Mouse (Mus musculus) hindbrain, embryonic 10.5 days (tissue): ENCODE measurements around the gene Pcnt. TPM values are rescaled to one million over a fixed set of nuclear protein-coding genes. Genes with fewer than 3 reads are reported as not detected.
A peak's percentile ranks its signal among the peaks of the same experiment; 100 is the strongest.

Experiments
- DNase-seq: peaks from one replicate; pipeline ENCODE4 v3.0.0-alpha.2; 2017; ENCODE audit warnings: low spot score
- H3K27ac ChIP-seq: fragments of 300-500 bp; sonication (generic); 2 replicates; pipeline ENCODE4 v1.5.1; 2016; ENCODE audit warnings: mild to moderate bottlenecking, moderate library complexity
- H3K27me3 ChIP-seq: fragments of 300-500 bp; sonication (generic); 2 replicates; pipeline ENCODE4 v1.6.1; 2016; ENCODE audit warnings: mild to moderate bottlenecking; ENCODE audit not compliant: poor library complexity, insufficient read depth, severe bottlenecking
- H3K36me3 ChIP-seq: fragments of 300-500 bp; sonication (generic); 2 replicates; pipeline ENCODE4 v1.6.1; 2016; ENCODE audit warnings: mild to moderate bottlenecking, moderate library complexity
- H3K4me1 ChIP-seq: fragments of 300-500 bp; sonication (generic); replicated peaks from 2 replicates; pipeline ENCODE4 v1.6.1; 2016; ENCODE audit warnings: mild to moderate bottlenecking
- H3K4me3 ChIP-seq: fragments of 300-500 bp; sonication (generic); 2 replicates; pipeline ENCODE4 v1.5.1; 2016; ENCODE audit warnings: mild to moderate bottlenecking, moderate library complexity
- H3K9me3 ChIP-seq: fragments of 300-500 bp; sonication (generic); 2 replicates; pipeline ENCODE4 v1.6.1; 2016; ENCODE audit warnings: mild to moderate bottlenecking, moderate library complexity
- WGBS: fragments of 180-500 bp; shearing (Covaris S2); methylation state at CpG from one replicate; pipeline ENCODE4 v1.1.7; 2016; 5-methylcytosine and 5-hydroxymethylcytosine counted together
- polyA plus RNA-seq: library from polyadenylated mRNA; unstranded; fragments of >200 nt; fragmentation: Nextera tagmentation; extraction: Ambion mirVana; gene quantifications from 2 replicates; pipeline ENCODE4 v1.2.1, GENCODE M21; 2016

Pcnt gene
- polyA plus RNA-seq, 1 experiment from 2014 or later = 15.8 TPM

GRCm38 (mm10) chr10:76448851-76449250 lies 6.3 kb upstream of the Pcnt start, which contains the start of gene 2610028H24Rik:
2610028H24Rik (plus strand) TSS chr10:76449081.
- H3K4me1 ChIP-seq = peaks cover 1% of the 10 kb centered on the region; the same call in 1 of the 2 replicates
- WGBS = 68% methylated on average over 5 of the region's 5 CpGs
- H3K4me3 ChIP-seq = no peak within 1 kb of the TSS
- no peaks in the 10 kb centered on the region for H3K27me3 ChIP-seq
- H3K9me3 ChIP-seq = no peaks in the 10 kb centered on the region
- no peaks in the 10 kb centered on the region for H3K36me3 ChIP-seq
- H3K27ac ChIP-seq = no peak within 1 kb of the TSS
- no peak for DNase-seq

- no peak for DNase-seq
- 85% methylated on average over 15 of the region's 15 CpGs for WGBS
These were observed 5.0 kb upstream of the Pcnt start for GRCm38 (mm10) chr10:76447406-76448229.

GRCm38 (mm10) chr10:76445996-76446681 lies 3.6 kb upstream of the Pcnt start:
- Histone ChIP-seq H3K27me3 (no peaks in the 10 kb centered on the region), H3K36me3 (no peaks in the 10 kb centered on the region), H3K27ac (no peak overlapping the region), H3K9me3 (no peaks in the 10 kb centered on the region), H3K4me3 (no peak overlapping the region), H3K4me1 (peaks cover 18% of the 10 kb centered on the region)
- WGBS = 87% methylated on average over 4 of the region's 4 CpGs
- DNase-seq = no peak

More at GRCm38 (mm10) chr10:76447406-76448229, 5.0 kb upstream of the Pcnt start:
- Histone ChIP-seq H3K27me3 (no peaks in the 10 kb centered on the region), H3K27ac (no peak overlapping the region), H3K36me3 (no peaks in the 10 kb centered on the region), H3K9me3 (no peaks in the 10 kb centered on the region), H3K4me1 (peaks cover 10% of the 10 kb centered on the region), H3K4me3 (no peak overlapping the region)

GRCm38 (mm10) chr10:76440281-76440680 lies 2.3 kb downstream of the Pcnt start, which contains the start of gene AC141477.1:
AC141477.1 (minus strand) TSS chr10:76440444.
- Histone ChIP-seq H3K27me3 (no peaks in the 10 kb centered on the region), H3K4me3 (peak within 1 kb of the TSS; percentile 72; the same call in 1 of the 2 replicates), H3K4me1 (peaks cover 23% of the 10 kb centered on the region), H3K36me3 (peaks cover 55% of the 10 kb centered on the region), H3K9me3 (no peaks in the 10 kb centered on the region), H3K27ac (no peak within 1 kb of the TSS)
- WGBS = 95% methylated on average over 17 of the region's 17 CpGs
- no peak for DNase-seq

- 96% methylated on average over 9 of the region's 9 CpGs for WGBS
- Histone ChIP-seq H3K4me1 (peaks cover 23% of the 10 kb centered on the region), H3K9me3 (no peaks in the 10 kb centered on the region), H3K36me3 (peaks cover 65% of the 10 kb centered on the region), H3K4me3 (no peak overlapping the region), H3K27me3 (no peaks in the 10 kb centered on the region), H3K27ac (no peak overlapping the region)
- DNase-seq = no peak
These were observed 3.3 kb downstream of the Pcnt start for GRCm38 (mm10) chr10:76439107-76439890.

- H3K27ac ChIP-seq = no peak overlapping the region
- H3K4me3 ChIP-seq = no peak overlapping the region
- H3K27me3 ChIP-seq = no peaks in the 10 kb centered on the region
- 94% methylated on average over 11 of the region's 11 CpGs for WGBS
- no peak for DNase-seq
- H3K4me1 ChIP-seq = no peaks in the 10 kb centered on the region
- no peaks in the 10 kb centered on the region for H3K9me3 ChIP-seq
- H3K36me3 ChIP-seq = peaks cover 100% of the 10 kb centered on the region
These were observed 8.7 kb downstream of the Pcnt start for GRCm38 (mm10) chr10:76433925-76434324.

GRCm38 (mm10) chr10:76425674-76426073 lies 16.9 kb downstream of the Pcnt start:
- DNase-seq = no peak
- H3K36me3 ChIP-seq = peaks cover 98% of the 10 kb centered on the region
- WGBS = 94% methylated on average over 7 of the region's 7 CpGs
- H3K4me1 ChIP-seq = no peaks in the 10 kb centered on the region
- no peaks in the 10 kb centered on the region for H3K9me3 ChIP-seq
- no peak overlapping the region for H3K4me3 ChIP-seq
- H3K27me3 ChIP-seq = no peaks in the 10 kb centered on the region
- no peak overlapping the region for H3K27ac ChIP-seq

GRCm38 (mm10) chr10:76416811-76417210 lies 25.8 kb downstream of the Pcnt start:
- 88% methylated on average over 12 of the region's 12 CpGs for WGBS
- H3K36me3 ChIP-seq = peaks cover 100% of the 10 kb centered on the region

GRCm38 (mm10) chr10:76408520-76408919 lies 34.1 kb downstream of the Pcnt start:
- Histone ChIP-seq H3K27ac (no peak overlapping the region), H3K9me3 (no peaks in the 10 kb centered on the region), H3K36me3 (peaks cover 100% of the 10 kb centered on the region), H3K4me3 (no peak overlapping the region), H3K27me3 (no peaks in the 10 kb centered on the region), H3K4me1 (no peaks in the 10 kb centered on the region)
- no peak for DNase-seq
- 90% methylated on average over 10 of the region's 10 CpGs for WGBS

More at GRCm38 (mm10) chr10:76416811-76417210, 25.8 kb downstream of the Pcnt start:
- Histone ChIP-seq H3K27ac (no peak overlapping the region), H3K4me3 (no peak overlapping the region), H3K9me3 (no peaks in the 10 kb centered on the region), H3K4me1 (no peaks in the 10 kb centered on the region), H3K27me3 (no peaks in the 10 kb centered on the region)
- no peak for DNase-seq

- peaks cover 91% of the 10 kb centered on the region for H3K36me3 ChIP-seq
- H3K9me3 ChIP-seq = no peaks in the 10 kb centered on the region
- WGBS = 95% methylated on average over 12 of the region's 12 CpGs
- H3K27me3 ChIP-seq = no peaks in the 10 kb centered on the region
- no peak overlapping the region for H3K4me3 ChIP-seq
- no peak overlapping the region for H3K27ac ChIP-seq
- no peak for DNase-seq
- no peaks in the 10 kb centered on the region for H3K4me1 ChIP-seq
These were observed 50.0 kb downstream of the Pcnt start for GRCm38 (mm10) chr10:76392596-76392995.

- peak; percentile 12 for DNase-seq
- 89% methylated on average over 9 of the region's 9 CpGs for WGBS
- peaks cover 89% of the 10 kb centered on the region for H3K36me3 ChIP-seq
- H3K9me3 ChIP-seq = no peaks in the 10 kb centered on the region
- no peak overlapping the region for H3K4me3 ChIP-seq
- no peak overlapping the region for H3K27ac ChIP-seq
- no peaks in the 10 kb centered on the region for H3K27me3 ChIP-seq
- no peaks in the 10 kb centered on the region for H3K4me1 ChIP-seq
These were observed 50.8 kb downstream of the Pcnt start for GRCm38 (mm10) chr10:76391786-76392185.

- no peak for DNase-seq
- no peaks in the 10 kb centered on the region for H3K4me1 ChIP-seq
- WGBS = 96% methylated on average over 9 of the region's 9 CpGs
- no peak overlapping the region for H3K27ac ChIP-seq
- H3K4me3 ChIP-seq = no peak overlapping the region
- peaks cover 89% of the 10 kb centered on the region for H3K36me3 ChIP-seq
- H3K9me3 ChIP-seq = no peaks in the 10 kb centered on the region
- H3K27me3 ChIP-seq = no peaks in the 10 kb centered on the region
These were observed 51.4 kb downstream of the Pcnt start for GRCm38 (mm10) chr10:76391166-76391565.
